Mouse (Mus musculus) gastrocnemius, postnatal 10 days (tissue): Measurements from ENCODE around the gene Glg1. TPM values are rescaled to one million over a fixed set of nuclear protein-coding genes. Genes with fewer than 3 reads are reported as not detected.
"Not testable (repeated sequence)": the region's sequence is repeated elsewhere in the genome, so short reads cannot be mapped to it uniquely, and the experiment has no call there.

Source experiments
- DNase-seq: peaks from one replicate; pipeline ENCODE4 v3.0.0; 2021; ENCODE audit warnings: mixed read lengths
- long read RNA-seq, 2 experiments: library from polyadenylated mRNA; stranded (forward); transcript quantifications; one replicate each; pipeline ENCODE4 v2.0.0; 2021
- total RNA-seq, 2 experiments: library from RNA; stranded (reverse); gene quantifications; 2 replicates each; pipeline ENCODE4 v1.2.3; 2021

Gene Glg1
- 10 to 100 TPM; 59.3 to 66.1 TPM for total RNA-seq
- long read RNA-seq, experiment 1, full-length matches to known transcripts, result 31 of 47 reads
- long read RNA-seq, experiment 1, partial matches to known transcripts, result 2 of 47 reads
- long read RNA-seq, experiment 1, other reads (novel, unspliced or antisense), result 14 of 47 reads
- long read RNA-seq, experiment 2, full-length matches to known transcripts, result 39 of 60 reads
- long read RNA-seq, experiment 2, partial matches to known transcripts, result 6 of 60 reads
- long read RNA-seq, experiment 2, other reads (novel, unspliced or antisense), result 15 of 60 reads

GRCm38 (mm10) chr8:111258631-111259407 lies at the start of gene Glg1:
Gene Glg1, minus strand, starts transcription at chr8:111259216.
- DNase-seq, result peak; percentile 96

- DNase-seq, result no peak
These were observed 46.2 kb upstream of the Glg1 start for GRCm38 (mm10) chr8:111305031-111305730.

GRCm38 (mm10) chr8:111304359-111304758 lies 45.3 kb upstream of the Glg1 start:
- DNase-seq, result no peak

- DNase-seq, result not testable (repeated sequence)
These were observed 44.2 kb upstream of the Glg1 start for GRCm38 (mm10) chr8:111303076-111303803.

GRCm38 (mm10) chr8:111300597-111301546 lies 41.9 kb upstream of the Glg1 start:
- DNase-seq, result no peak

- peak; percentile 93 for DNase-seq
These were observed 41.0 kb upstream of the Glg1 start, which contains the start of gene Rfwd3 for GRCm38 (mm10) chr8:111299821-111300568. Gene Rfwd3, minus strand, starts transcription at chr8:111300222.

- DNase-seq, result peak; percentile 54
These were observed 40.4 kb upstream of the Glg1 start for GRCm38 (mm10) chr8:111299363-111299820.

GRCm38 (mm10) chr8:111298011-111298410 lies 39.0 kb upstream of the Glg1 start:
- no peak for DNase-seq

GRCm38 (mm10) chr8:111291733-111292132 lies 32.7 kb upstream of the Glg1 start:
- no peak for DNase-seq

GRCm38 (mm10) chr8:111290586-111290985 lies 31.6 kb upstream of the Glg1 start:
- DNase-seq, result no peak

GRCm38 (mm10) chr8:111285603-111286002 lies 26.6 kb upstream of the Glg1 start:
- no peak for DNase-seq

- no peak for DNase-seq
These were observed 23.1 kb upstream of the Glg1 start for GRCm38 (mm10) chr8:111282093-111282492.

GRCm38 (mm10) chr8:111268277-111268676 lies 9.3 kb upstream of the Glg1 start:
- DNase-seq, result no peak

GRCm38 (mm10) chr8:111266161-111266560 lies 7.1 kb upstream of the Glg1 start:
- DNase-seq, result not testable (repeated sequence)

GRCm38 (mm10) chr8:111264693-111265220 lies 5.7 kb upstream of the Glg1 start:
- no peak for DNase-seq

GRCm38 (mm10) chr8:111261981-111262381 lies 3.0 kb upstream of the Glg1 start:
- no peak for DNase-seq

GRCm38 (mm10) chr8:111260251-111260650 lies 1.2 kb upstream of the Glg1 start:
- no peak for DNase-seq

- DNase-seq, result no peak
These were observed 359 bp upstream of the Glg1 start for GRCm38 (mm10) chr8:111259408-111259741.

GRCm38 (mm10) chr8:111258010-111258630 lies 896 bp downstream of the Glg1 start:
- no peak for DNase-seq
